Mouse (Mus musculus) embryonic facial prominence, embryonic 13.5 days (tissue): Measurements from ENCODE around the gene Gm9573. TPM values are rescaled to one million over a fixed set of nuclear protein-coding genes. Genes with fewer than 3 reads are reported as not detected.
A peak's percentile ranks its signal among the peaks of the same experiment; 100 is the strongest.

ENCODE experiments used
- ATAC-seq: fragments of 200-750 bp; cut with Nextera tagmentation; 2 replicates; pipeline ENCODE4 v1.8.0; 2017; ENCODE audit warnings: low read depth; ENCODE audit not compliant: insufficient number of reproducible peaks, insufficient read depth, low FRiP score, low TSS enrichment
- H3K27ac ChIP-seq: fragments of 300-500 bp; sonication (generic); 2 replicates; pipeline ENCODE4 v1.5.1; 2015; ENCODE audit warnings: moderate library complexity, mild to moderate bottlenecking, inconsistent platforms
- H3K27me3 ChIP-seq: fragments of 300-500 bp; sonication (generic); 2 replicates; pipeline ENCODE4 v1.6.1; 2015; ENCODE audit warnings: mild to moderate bottlenecking, inconsistent platforms
- H3K36me3 ChIP-seq: fragments of 300-500 bp; sonication (generic); 2 replicates; pipeline ENCODE4 v1.6.1; 2015; ENCODE audit warnings: mild to moderate bottlenecking, inconsistent platforms
- H3K4me1 ChIP-seq: fragments of 300-500 bp; sonication (generic); 2 replicates; pipeline ENCODE4 v1.6.1; 2015; ENCODE audit warnings: inconsistent platforms
- H3K4me2 ChIP-seq: fragments of 300-500 bp; sonication (generic); 2 replicates; pipeline ENCODE4 v1.6.1; 2015; ENCODE audit warnings: moderate library complexity, mild to moderate bottlenecking, inconsistent platforms
- H3K4me3 ChIP-seq: fragments of 300-500 bp; sonication (generic); 2 replicates; pipeline ENCODE4 v1.5.1; 2015; ENCODE audit warnings: mild to moderate bottlenecking, inconsistent platforms
- H3K9ac ChIP-seq: fragments of 300-500 bp; sonication (generic); 2 replicates; pipeline ENCODE4 v1.6.1; 2015; ENCODE audit warnings: mild to moderate bottlenecking, inconsistent platforms
- H3K9me3 ChIP-seq: fragments of 300-500 bp; sonication (generic); 2 replicates; pipeline ENCODE4 v1.6.1; 2016; ENCODE audit warnings: inconsistent platforms
- WGBS: fragments of 180-500 bp; shearing (Covaris S2); methylation state at CpG from one replicate; pipeline ENCODE4 v1.1.7; 2015; ENCODE audit warnings: mixed read lengths; 5-methylcytosine and 5-hydroxymethylcytosine counted together
- polyA plus RNA-seq: library from polyadenylated mRNA; unstranded; fragments of >200 nt; fragmentation: Nextera tagmentation; extraction: Ambion mirVana; gene quantifications from 2 replicates; pipeline ENCODE4 v1.2.1, GENCODE M21; 2015

The Gm9573 gene
- polyA plus RNA-seq, 1 experiment from 2014 or later: not detected

GRCm38 (mm10) chr17:35569091-35569944 is 57.1 kb downstream of the Gm9573 start:
- Histone ChIP-seq H3K9me3 (no peaks in the 10 kb centered on the region), H3K4me3 (peak overlapping the region; percentile 32), H3K4me2 (peak overlapping the region; percentile 61), H3K36me3 (no peaks in the 10 kb centered on the region), H3K9ac (peak overlapping the region; percentile 62), H3K4me1 (peaks cover 11% of the 10 kb centered on the region), H3K27ac (no peak overlapping the region), H3K27me3 (peaks cover 44% of the 10 kb centered on the region)
- ATAC-seq: no peak
- 2% methylated on average over 28 of the region's 28 CpGs for WGBS

Other genes starting within 250 kb of the Gm9573 start
- gene H2-Q4, start 247.0 kb downstream of the Gm9573 start, polyA plus RNA-seq: 1.6 and 2.1 TPM in 2 replicates
- 0.28 and 0.55 TPM in 2 replicates for gene H2-Q6, start 201.8 kb downstream of the Gm9573 start, polyA plus RNA-seq
- 1.6 and 3.3 TPM in 2 replicates for gene H2-Q7, start 187.5 kb downstream of the Gm9573 start, polyA plus RNA-seq
- gene H2-Q10, start 156.5 kb downstream of the Gm9573 start, polyA plus RNA-seq: 0.14 and 5.4 TPM in 2 replicates
- gene Pou5f1, start 120.6 kb downstream of the Gm9573 start, polyA plus RNA-seq: not detected in 2 replicates
- 74.1 and 78.2 TPM in 2 replicates for gene Tcf19, start 109.8 kb downstream of the Gm9573 start, polyA plus RNA-seq
- 23.2 and 24.2 TPM in 2 replicates for gene Cchcr1, start 109.5 kb downstream of the Gm9573 start, polyA plus RNA-seq
- 1.5 and 1.9 TPM in 2 replicates for gene Psors1c2, start 93.4 kb downstream of the Gm9573 start, polyA plus RNA-seq
- gene Cdsn, start 74.5 kb downstream of the Gm9573 start, polyA plus RNA-seq: 0.10 TPM in 1 of 2 replicates, not detected in the other
- gene 2300002M23Rik, start 59.2 kb downstream of the Gm9573 start, polyA plus RNA-seq: 0.27 and 0.28 TPM in 2 replicates
- 0.52 and 0.79 TPM in 2 replicates for gene Sfta2, start 25.1 kb downstream of the Gm9573 start, polyA plus RNA-seq
- gene Mucl3, start 17.1 kb upstream of the Gm9573 start, polyA plus RNA-seq: 0.13 TPM in 1 of 2 replicates, not detected in the other
- gene Vars2, start 41.0 kb upstream of the Gm9573 start, polyA plus RNA-seq: 15.9 and 17.4 TPM in 2 replicates
- 39.2 and 48.6 TPM in 2 replicates for gene Gtf2h4, start 47.1 kb upstream of the Gm9573 start, polyA plus RNA-seq
- gene Ddr1, start 78.0 kb upstream of the Gm9573 start, polyA plus RNA-seq: 65.8 and 69.4 TPM in 2 replicates
- gene Ier3, start 195.0 kb upstream of the Gm9573 start, polyA plus RNA-seq: 20.1 and 27.7 TPM in 2 replicates
- 61.0 and 67.2 TPM in 2 replicates for gene Flot1, start 196.6 kb upstream of the Gm9573 start, polyA plus RNA-seq
- gene Tubb5, start 211.7 kb upstream of the Gm9573 start, polyA plus RNA-seq: 1,166 and 1,221 TPM in 2 replicates
- gene Mdc1, start 214.9 kb upstream of the Gm9573 start, polyA plus RNA-seq: 15.7 and 21.0 TPM in 2 replicates
- 49.0 and 53.5 TPM in 2 replicates for gene Nrm, start 234.7 kb upstream of the Gm9573 start, polyA plus RNA-seq
- 23.7 and 25.4 TPM in 2 replicates for gene Ppp1r18, start 239.0 kb upstream of the Gm9573 start, polyA plus RNA-seq